In the genomic region with DNA sequence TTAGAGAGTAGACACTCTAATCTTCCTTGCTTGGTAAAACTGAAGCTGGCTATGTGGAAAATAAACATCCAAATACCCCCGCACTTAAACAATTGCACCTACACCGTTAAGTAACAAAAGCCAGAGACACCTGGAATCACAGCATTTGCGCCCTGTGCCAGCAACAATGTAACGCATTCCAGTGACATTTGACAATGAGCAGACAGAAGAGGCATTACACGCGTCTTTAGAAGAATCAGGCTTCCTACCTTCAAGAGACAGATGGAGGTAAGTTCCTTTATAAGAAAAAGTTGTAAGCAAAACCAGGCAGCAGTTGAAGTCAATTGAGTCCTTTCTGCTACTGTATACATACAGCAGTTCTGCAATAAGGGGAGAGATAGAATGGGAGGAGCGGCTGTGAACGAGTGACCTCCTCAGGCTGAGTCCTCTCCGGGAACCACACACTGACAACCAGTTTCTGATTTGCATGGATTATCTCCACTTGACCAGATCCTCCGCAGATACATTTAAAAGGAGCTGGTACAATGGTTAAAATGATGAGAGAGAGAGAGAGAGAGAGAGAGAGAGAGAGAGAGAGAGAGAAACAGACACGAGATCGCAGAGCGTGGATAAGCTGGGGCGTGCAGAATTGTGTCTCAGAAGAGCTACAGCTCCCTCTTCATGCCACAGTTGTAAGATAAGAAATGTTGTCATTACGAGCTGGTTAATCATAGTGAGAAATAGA, we compare ENCODE assay signal across 8 mouse cellular contexts.
DNase-seq lines count a peak whose midpoint lies in the region; ATAC-seq lines count a peak whose summit lies in the region.

No protein-coding gene starts in this region.

- peak; percentile 86 for ATAC-seq in forebrain, embryonic 11.5 days (replicated peaks; ENCODE audit: low FRiP score)
- ATAC-seq in hindbrain, embryonic 15.5 days (ENCODE audit: low FRiP score, low read depth): peak; percentile 91
- peak; percentile 62; the same call in 1 of the 2 replicates for ATAC-seq in stomach, embryonic 16.5 days (ENCODE audit: insufficient read depth, low FRiP score)

- H3K4me1 ChIP-seq in forebrain, embryonic 11.5 days (replicated peaks; ENCODE audit: control insufficient read depth, insufficient read depth, low read length): no peaks in the 10 kb centered on the region; the same call in 1 of the 2 replicates
- peaks cover 3% of the 10 kb centered on the region; the same call in 1 of the 2 replicates for H3K4me1 ChIP-seq in hindbrain, embryonic 15.5 days (replicated peaks)
- H3K4me1 ChIP-seq in limb, embryonic 10.5 days: peaks cover 30% of the 10 kb centered on the region
- H3K4me1 ChIP-seq in stomach, embryonic 16.5 days (ENCODE audit: control insufficient read depth, insufficient read depth, low read length): peaks cover 4% of the 10 kb centered on the region; the same call in 1 of the 2 replicates

- no peaks in the 10 kb centered on the region for H3K36me3 ChIP-seq in forebrain, embryonic 11.5 days (ENCODE audit: control insufficient read depth, insufficient read depth, low read length)
- no peaks in the 10 kb centered on the region for H3K36me3 ChIP-seq in hindbrain, embryonic 15.5 days
- H3K36me3 ChIP-seq in limb, embryonic 10.5 days: no peaks in the 10 kb centered on the region
- H3K36me3 ChIP-seq in stomach, embryonic 16.5 days (ENCODE audit: control insufficient read depth, insufficient read depth, low read length): no peaks in the 10 kb centered on the region

- WGBS in forebrain, embryonic 11.5 days: 10% methylated on average over 15 of the region's 15 CpGs
- 2% methylated on average over 15 of the region's 15 CpGs for WGBS in hindbrain, embryonic 15.5 days
- WGBS in limb, embryonic 10.5 days: 12% methylated on average over 15 of the region's 15 CpGs
- WGBS in stomach, embryonic 16.5 days: 7% methylated on average over 15 of the region's 15 CpGs

- H3K27ac ChIP-seq in forebrain, embryonic 11.5 days (ENCODE audit: low read depth, low read length): no peak overlapping the region
- peak overlapping the region; percentile 71 for H3K27ac ChIP-seq in hindbrain, embryonic 15.5 days (replicated peaks)
- no peak overlapping the region for H3K27ac ChIP-seq in limb, embryonic 10.5 days
- no peak overlapping the region for H3K27ac ChIP-seq in stomach, embryonic 16.5 days (ENCODE audit: low read length)

- H3K27me3 ChIP-seq in forebrain, embryonic 11.5 days (ENCODE audit: control insufficient read depth, insufficient read depth, low read length): no peaks in the 10 kb centered on the region
- 0 out of 2 replicates have a peak, but pooled peaks cover 2% of the 10 kb centered on the region for H3K27me3 ChIP-seq in hindbrain, embryonic 15.5 days
- H3K27me3 ChIP-seq in limb, embryonic 10.5 days (ENCODE audit: low read depth, poor library complexity, severe bottlenecking): peaks cover 13% of the 10 kb centered on the region; the same call in 1 of the 2 replicates
- no peaks in the 10 kb centered on the region for H3K27me3 ChIP-seq in stomach, embryonic 16.5 days (ENCODE audit: control insufficient read depth, insufficient read depth, low read length)

- peak overlapping the region; percentile 37 for H3K9ac ChIP-seq in forebrain, embryonic 11.5 days (ENCODE audit: low read length)
- H3K9ac ChIP-seq in hindbrain, embryonic 15.5 days: peak overlapping the region; percentile 24
- H3K9ac ChIP-seq in stomach, embryonic 16.5 days (ENCODE audit: low read length): peak overlapping the region; percentile 17

- H3K4me2 ChIP-seq in forebrain, embryonic 11.5 days (ENCODE audit: low read depth, low read length, severe bottlenecking): peak overlapping the region; percentile 43; the same call in 1 of the 2 replicates
- H3K4me2 ChIP-seq in hindbrain, embryonic 15.5 days: peak overlapping the region; percentile 54
- H3K4me2 ChIP-seq in stomach, embryonic 16.5 days (ENCODE audit: low read depth, low read length): peak overlapping the region; percentile 49

- peak overlapping the region; percentile 22 for H3K4me3 ChIP-seq in forebrain, embryonic 11.5 days (ENCODE audit: low read depth, low read length)
- H3K4me3 ChIP-seq in hindbrain, embryonic 15.5 days: peak overlapping the region; percentile 41
- H3K4me3 ChIP-seq in limb, embryonic 10.5 days: peak overlapping the region; percentile 29
- H3K4me3 ChIP-seq in stomach, embryonic 16.5 days (replicated peaks; ENCODE audit: low read length): peak overlapping the region; percentile 45

- DNase-seq in urinary bladder, postnatal 14 days (ENCODE audit: low spot score): peak; percentile 18
- no peak for DNase-seq in urinary bladder, postnatal 25 days (ENCODE audit: low spot score)
- no peak for DNase-seq in forebrain, embryonic 11.5 days (ENCODE audit: low spot score)
- DNase-seq in limb, embryonic 10.5 days (ENCODE audit: low spot score): no peak
- DNase-seq in mesoderm, embryonic 11.5 days (ENCODE audit: low read depth, low spot score): peak; percentile 52
- DNase-seq in urinary bladder, postnatal 4 days (ENCODE audit: low spot score in 2 of 2): no peak

- H3K9me3 ChIP-seq in forebrain, embryonic 11.5 days (ENCODE audit: control insufficient read depth, low read length): no peaks in the 10 kb centered on the region
- no peaks in the 10 kb centered on the region for H3K9me3 ChIP-seq in hindbrain, embryonic 15.5 days
- no peaks in the 10 kb centered on the region for H3K9me3 ChIP-seq in limb, embryonic 10.5 days (replicated peaks)
- no peaks in the 10 kb centered on the region for H3K9me3 ChIP-seq in stomach, embryonic 16.5 days (replicated peaks; ENCODE audit: control insufficient read depth, low read length)

Comparison
In these comparisons a context has a peak if more than half of its experiments do, and no peak if none do; other contexts are left out.
1. DNase-seq: peak in urinary bladder, postnatal 14 days (single experiment) and mesoderm, embryonic 11.5 days (single experiment); none in urinary bladder, postnatal 25 days (single experiment), forebrain, embryonic 11.5 days (single experiment), limb, embryonic 10.5 days (single experiment) and urinary bladder, postnatal 4 days (0 of 2).
2. Peak in every context shown above with its lines, with median percentiles within 50 percentile points of each other: ATAC-seq, H3K4me2 ChIP-seq, H3K4me3 ChIP-seq and H3K9ac ChIP-seq.